In genomic region chr10:60367904-60368303, GRCm38 (mm10) we compare ENCODE assay signal across 25 mouse cellular contexts. TPM values are rescaled to one million over a fixed set of nuclear protein-coding genes. Genes with fewer than 3 reads are reported as not detected.
A peak's percentile ranks its signal among the peaks of the same experiment; 100 is the strongest.
DNase-seq lines count a peak whose midpoint lies in the region; ATAC-seq and TF ChIP-seq lines count a peak whose summit lies in the region.
"Had no signal": no experiment of that assay in that cellular context is flagged by ENCODE, and none has a peak within 500 bp of the region (broad histone marks: within the 10 kb centered on the region; RNA-seq: fewer than 3 reads in every experiment).

No protein-coding gene starts in this region.

- intact Hi-C loops in left cerebral cortex, adult 2 months (cut with DNase I), result no loop called here

- H3K4me1 ChIP-seq in liver, adult 2 months (ENCODE audit: control insufficient read depth, insufficient read depth, low read length), result no peaks in the 10 kb centered on the region; the same call in 1 of the 2 replicates
- H3K4me1 ChIP-seq in liver, embryonic 12.5 days, result peaks cover 22% of the 10 kb centered on the region; the same call in 1 of the 2 replicates
- H3K4me1 ChIP-seq in spleen, adult 2 months (ENCODE audit: control insufficient read depth, insufficient read depth, insufficient read length), result peaks cover 27% of the 10 kb centered on the region; the same call in 1 of the 2 replicates

- H3K9ac ChIP-seq in liver, adult 2 months (ENCODE audit: low read depth, low read length), result no peak overlapping the region
- H3K9ac ChIP-seq in liver, embryonic 12.5 days, result no peak overlapping the region
- H3K9ac ChIP-seq: embryonic facial prominence, embryonic 13.5 days; forebrain, embryonic 12.5 days; heart, embryonic 15.5 days; hindbrain, embryonic 14.5 days had no signal

- no peak overlapping the region for H3K4me2 ChIP-seq in liver, embryonic 12.5 days
- H3K4me2 ChIP-seq: embryonic facial prominence, embryonic 13.5 days; forebrain, embryonic 12.5 days; heart, embryonic 11.5 days; heart, embryonic 15.5 days; hindbrain, embryonic 14.5 days had no signal

- no peaks in the 10 kb centered on the region for H3K36me3 ChIP-seq in liver, adult 2 months (ENCODE audit: control insufficient read depth, insufficient read depth, low read length)
- no peaks in the 10 kb centered on the region for H3K36me3 ChIP-seq in liver, embryonic 12.5 days
- H3K36me3 ChIP-seq in spleen, adult 2 months (ENCODE audit: control insufficient read depth, insufficient read depth, low read length), result peaks cover 4% of the 10 kb centered on the region
- H3K36me3 ChIP-seq: embryonic facial prominence, embryonic 13.5 days; forebrain, embryonic 12.5 days; heart, embryonic 15.5 days; hindbrain, embryonic 10.5 days had no signal

- no peaks in the 10 kb centered on the region for H3K79me2 ChIP-seq in liver, adult 2 months (ENCODE audit: control insufficient read depth, insufficient read depth, low read length)

- H3K27me3 ChIP-seq in liver, adult 2 months (ENCODE audit: control insufficient read depth, insufficient read depth, low read length), result no peaks in the 10 kb centered on the region
- H3K27me3 ChIP-seq in liver, embryonic 12.5 days (replicated peaks), result no peaks in the 10 kb centered on the region
- no peaks in the 10 kb centered on the region for H3K27me3 ChIP-seq in spleen, adult 2 months (ENCODE audit: control insufficient read depth, insufficient read depth, low read length)
- H3K27me3 ChIP-seq: CH12.LX; embryonic facial prominence, embryonic 13.5 days; forebrain, embryonic 12.5 days; heart, embryonic 15.5 days; Patski had no signal

- no peaks in the 10 kb centered on the region for H3K9me3 ChIP-seq in liver, embryonic 12.5 days (replicated peaks)
- H3K9me3 ChIP-seq: embryonic facial prominence, embryonic 13.5 days; forebrain, embryonic 12.5 days; heart, embryonic 15.5 days; hindbrain, embryonic 10.5 days had no signal

- no peak for ATAC-seq in liver, embryonic 12.5 days
- 0 out of 2 replicates have a peak, but pooled peaks have one; percentile 5 for ATAC-seq in granulocyte monocyte progenitor cell, adult 5-6 weeks (replicated peaks; ENCODE audit: poor library complexity, severe bottlenecking)
- ATAC-seq: activated CD4-positive, CD25-positive, alpha-beta regulatory T cell, adult 4 months; forebrain, embryonic 16.5 days; Patski had no signal

- no peak for TF ChIP-seq POLR2A in liver, adult 2 months (IDR thresholded peaks at IDR 0.05; ENCODE audit: extremely low read depth, insufficient read depth, low read length)
- TF ChIP-seq POLR2A in spleen, adult 2 months (IDR thresholded peaks at IDR 0.05; ENCODE audit: low read depth, low read length), result no peak

- DNase-seq in liver, adult 2 months (ENCODE audit: extremely low read depth, low read depth, low spot score), result no peak
- no peak for DNase-seq in spleen, adult 2 months (ENCODE audit: low read depth in 1 of 2, low spot score in 2 of 2)
- DNase-seq in spleen, postnatal 14 days (ENCODE audit: low spot score in 2 of 2), result no peak
- DNase-seq in left cerebral cortex, adult 2 months (ENCODE audit: extremely low spot score in 1 of 2, low spot score in 2 of 2), result no peak
- no peak for DNase-seq in lung, postnatal 4 days
- DNase-seq: adrenal gland, postnatal 14 days; cerebellum, adult 11-12 months; cerebellum, adult 9-10 months; cerebellum, postnatal 25 days; gastrocnemius, postnatal 36 days; heart, adult 2 months had no signal

- TF ChIP-seq CTCF in liver, adult 2 months (IDR thresholded peaks at IDR 0.05; ENCODE audit: low read depth, low read length), result no peak
- no peak for TF ChIP-seq CTCF in spleen, adult 2 months (IDR thresholded peaks at IDR 0.05; ENCODE audit: extremely low read depth, insufficient read depth, insufficient read length, insufficient replicate concordance)
- no peak for TF ChIP-seq CTCF in left cerebral cortex, adult 2 months (IDR thresholded peaks at IDR 0.05)

- 62% methylated on average over 4 of the region's 4 CpGs for WGBS in liver, adult 2 months
- 19% methylated on average over 4 of the region's 4 CpGs for WGBS in liver, embryonic 12.5 days (ENCODE audit: insufficient replicate concordance)
- WGBS in spleen, adult 2 months, result 50% methylated on average over 4 of the region's 4 CpGs

- H3K27ac ChIP-seq in liver, adult 2 months (replicated peaks; ENCODE audit: insufficient read depth, low read depth, low read length), result peak overlapping the region; percentile 6
- H3K27ac ChIP-seq in liver, embryonic 12.5 days, result no peak overlapping the region
- H3K27ac ChIP-seq in spleen, adult 2 months (ENCODE audit: insufficient read depth, low read length), result peak overlapping the region; percentile 60
- no peak overlapping the region for H3K27ac ChIP-seq in left cerebral cortex, adult 2 months
- H3K27ac ChIP-seq: embryonic facial prominence, embryonic 13.5 days; forebrain, embryonic 12.5 days; heart, adult 2 months; heart, embryonic 15.5 days; hindbrain, embryonic 10.5 days; hindbrain, embryonic 14.5 days had no signal

- H3K4me3 ChIP-seq in liver, adult 2 months (ENCODE audit: insufficient read depth, low read depth, low read length), result no peak overlapping the region
- no peak overlapping the region for H3K4me3 ChIP-seq in liver, embryonic 12.5 days
- H3K4me3 ChIP-seq in spleen, adult 2 months (ENCODE audit: extremely low read depth, insufficient read depth, insufficient read length), result no peak overlapping the region
- no peak overlapping the region for H3K4me3 ChIP-seq in left cerebral cortex, adult 2 months
- H3K4me3 ChIP-seq: embryonic facial prominence, embryonic 13.5 days; forebrain, embryonic 12.5 days; heart, adult 2 months; heart, embryonic 15.5 days; hindbrain, embryonic 10.5 days had no signal

RNA-seq across cellular contexts. Expression of gene Vsir, which starts 21.3 kb away (rescaled TPM):
- 5.3 and 5.8 TPM in 2 replicates for total RNA-seq in liver, adult 2 months (2014; rRNA removed)
- polyA plus RNA-seq in liver, adult 2 months (2012; rRNA removed), result 5.6 and 8.1 TPM in 2 replicates
- polyA plus RNA-seq in liver, embryonic 12.5 days (2016; fragmentation: Nextera tagmentation; extraction: Ambion mirVana), result 3.5 and 3.9 TPM in 2 replicates
- 155 TPM in 2 replicates for polyA plus RNA-seq in spleen, adult 2 months (2012; rRNA removed)
- 45.9 and 57.9 TPM in 2 replicates for total RNA-seq in granulocyte monocyte progenitor cell, adult 5-6 weeks (2014; fragmentation: Nextera tagmentation)
- total RNA-seq in granulocyte monocyte progenitor cell, adult 5-6 weeks (2017), result 108 and 143 TPM in 2 replicates
- total RNA-seq in left cerebral cortex, adult 2 months (2021), result 10 to 100 TPM; 19.7 to 26.7 TPM

RNA-seq across cellular contexts. Expression of gene Gm17455, which starts 31.6 kb away (rescaled TPM):
- total RNA-seq in liver, adult 2 months (2014; rRNA removed), result not detected in 2 replicates
- not detected in 2 replicates for polyA plus RNA-seq in liver, adult 2 months (2012; rRNA removed)
- 0.57 TPM in 1 of 2 replicates, not detected in the other for polyA plus RNA-seq in liver, embryonic 12.5 days (2016; fragmentation: Nextera tagmentation; extraction: Ambion mirVana)
- polyA plus RNA-seq in spleen, adult 2 months (2012; rRNA removed), result 1.3 and 2.3 TPM in 2 replicates
- not detected in 2 replicates for total RNA-seq in granulocyte monocyte progenitor cell, adult 5-6 weeks (2014; fragmentation: Nextera tagmentation)
- not detected in 2 replicates for total RNA-seq in granulocyte monocyte progenitor cell, adult 5-6 weeks (2017)
- total RNA-seq in left cerebral cortex, adult 2 months (2021), result not detected
- total RNA-seq: adrenal gland, adult 18-20 months; adrenal gland, postnatal 14 days; CH12.LX; gastrocnemius, postnatal 36 days; heart, adult 2 months; heart, postnatal 25 days had no signal
- polyA plus RNA-seq: Patski had no signal

Comparison
In these comparisons a context has a peak if more than half of its experiments do, and no peak if none do; other contexts are left out.
1. H3K27ac ChIP-seq: peak in liver, adult 2 months (single experiment) and spleen, adult 2 months (single experiment); none in liver, embryonic 12.5 days (single experiment) and left cerebral cortex, adult 2 months (single experiment).